Mouse (Mus musculus) hindbrain, embryonic 14.5 days (tissue): Measurements from ENCODE around the gene Mios. TPM values are rescaled to one million over a fixed set of nuclear protein-coding genes. Genes with fewer than 3 reads are reported as not detected.
A peak's percentile ranks its signal among the peaks of the same experiment; 100 is the strongest.

ENCODE experiments used
- ATAC-seq: fragments of 200-750 bp; cut with Nextera tagmentation; 2 replicates; pipeline ENCODE4 v1.8.0; 2017; ENCODE audit warnings: moderate number of reproducible peaks, mild to moderate bottlenecking, moderate TSS enrichment, moderate library complexity; ENCODE audit not compliant: low FRiP score
- DNase-seq: peaks from one replicate; pipeline ENCODE4 v3.0.0-alpha.2; 2015; ENCODE audit warnings: low spot score
- H3K27ac ChIP-seq: fragments of 300-500 bp; sonication (generic); 2 replicates; pipeline ENCODE4 v1.5.1; 2014; ENCODE audit warnings: mild to moderate bottlenecking, moderate library complexity
- H3K27me3 ChIP-seq: fragments of 300-500 bp; sonication (generic); 2 replicates; pipeline ENCODE4 v1.6.1; 2014; ENCODE audit warnings: mild to moderate bottlenecking, low read length, mixed read lengths; ENCODE audit not compliant: control insufficient read depth, insufficient read depth
- H3K36me3 ChIP-seq: fragments of 300-500 bp; sonication (generic); replicated peaks from 2 replicates; pipeline ENCODE4 v1.6.1; 2014; ENCODE audit not compliant: control insufficient read depth, insufficient read depth
- H3K4me1 ChIP-seq: fragments of 300-500 bp; sonication (generic); replicated peaks from 2 replicates; pipeline ENCODE4 v1.6.1; 2014; ENCODE audit warnings: antibody characterized with exemption, low read length, mixed read lengths; ENCODE audit not compliant: control insufficient read depth, insufficient read depth
- H3K4me2 ChIP-seq: fragments of 300-500 bp; sonication (generic); replicated peaks from 2 replicates; pipeline ENCODE4 v1.6.1; 2014; ENCODE audit warnings: mild to moderate bottlenecking, moderate library complexity
- H3K4me3 ChIP-seq: fragments of 300-500 bp; sonication (generic); replicated peaks from 2 replicates; pipeline ENCODE4 v1.5.1; 2014; ENCODE audit warnings: mild to moderate bottlenecking, low read length
- H3K9ac ChIP-seq: fragments of 300-500 bp; sonication (generic); 2 replicates; pipeline ENCODE4 v1.6.1; 2014
- H3K9me3 ChIP-seq: fragments of 300-500 bp; sonication (generic); 2 replicates; pipeline ENCODE4 v1.6.1; 2016; ENCODE audit warnings: low read length; ENCODE audit not compliant: control insufficient read depth
- WGBS: fragments of 180-500 bp; shearing (Covaris S2); extraction: QIAGEN DNeasy Blood & Tissue Kit; methylation state at CpG from one replicate; pipeline ENCODE4 v1.1.7; 2014; 5-methylcytosine and 5-hydroxymethylcytosine counted together
- polyA plus RNA-seq: library from polyadenylated mRNA; unstranded; fragments of >200 nt; fragmentation: Nextera tagmentation; extraction: Ambion mirVana; gene quantifications from 2 replicates; pipeline ENCODE4 v1.2.1, GENCODE M21; 2014

Gene Mios
- polyA plus RNA-seq: 29.3 and 29.6 TPM in 2 replicates

DNA sequence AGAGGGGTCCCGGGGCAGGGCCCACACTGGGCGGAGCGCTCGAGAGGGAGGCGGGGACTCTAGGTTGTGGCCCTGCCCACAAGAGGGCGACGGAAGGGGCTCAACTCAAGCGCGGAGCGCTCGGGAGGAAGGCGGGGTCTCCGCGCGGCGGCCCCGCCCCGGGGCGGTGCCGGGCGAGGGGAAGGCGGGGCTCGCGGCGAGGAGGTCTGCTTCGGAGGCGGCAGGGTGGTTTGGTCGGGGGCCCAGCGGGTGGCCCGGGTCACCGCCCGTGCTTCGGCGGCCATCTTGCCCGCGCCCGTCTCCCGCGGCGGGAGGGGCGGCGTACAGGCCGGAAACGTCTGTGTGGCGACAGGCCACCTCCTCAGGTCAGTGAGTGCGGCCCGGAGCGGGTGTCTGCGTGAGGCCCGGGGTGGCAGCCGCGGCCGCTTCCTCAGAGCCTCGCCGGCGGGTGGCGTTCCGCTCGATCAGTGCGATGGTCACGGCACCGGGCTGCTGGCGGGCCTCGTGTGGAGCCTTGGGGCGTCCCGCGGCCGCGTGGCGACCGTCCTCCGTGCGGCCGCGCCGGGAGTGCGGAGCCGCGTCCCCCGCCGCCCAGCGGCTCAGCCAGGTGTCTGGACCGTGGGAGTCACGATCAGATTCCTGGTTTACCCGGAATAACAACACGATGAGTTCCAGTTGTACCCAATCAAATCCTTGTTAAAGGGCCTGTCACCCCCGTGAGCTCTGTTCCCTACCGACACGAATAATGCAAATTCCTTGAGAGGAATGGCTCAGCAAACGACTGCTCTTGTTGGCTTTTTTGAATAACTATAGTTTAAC, at the start of gene Mios:
Mios (plus strand) TSS at position 176 of the 819 bp plus-strand sequence.
- DNase-seq (peak; percentile 91), ATAC-seq (peak; percentile 97)
- Histone ChIP-seq H3K4me3 (peak within 1 kb of the TSS; percentile 85), H3K9ac (peak within 1 kb of the TSS; percentile 92), H3K36me3 (no peaks in the 10 kb centered on the region), H3K4me1 (peaks cover 10% of the 10 kb centered on the region), H3K27ac (peak within 1 kb of the TSS; percentile 92), H3K27me3 (no peaks in the 10 kb centered on the region), H3K4me2 (peak within 1 kb of the TSS; percentile 63), H3K9me3 (no peaks in the 10 kb centered on the region)
- 1% methylated on average over 70 of the region's 90 CpGs for WGBS

DNA sequence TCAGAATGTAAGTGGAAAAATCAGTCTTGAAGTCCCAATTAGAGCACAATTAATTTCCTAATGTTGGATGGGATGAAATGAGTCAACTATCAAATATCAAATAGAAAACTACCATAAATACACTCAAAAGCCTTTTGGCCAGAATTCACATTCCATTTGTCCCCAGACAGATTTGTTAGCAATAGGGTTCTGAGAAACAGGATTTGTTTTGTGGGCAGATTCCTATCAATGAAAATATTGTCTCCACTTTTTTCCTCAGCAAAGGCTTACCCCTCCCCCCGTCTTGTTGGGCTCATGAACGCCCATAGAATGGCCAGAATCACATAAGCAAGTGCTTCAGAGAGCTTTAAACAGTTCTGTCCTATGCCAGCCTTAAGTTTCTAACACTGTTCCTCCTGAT, 49.0 kb upstream of the Mios start:
- H3K4me1 ChIP-seq: no peaks in the 10 kb centered on the region
- no peak overlapping the region for H3K9ac ChIP-seq
- ATAC-seq (no peak), DNase-seq (no peak)
- H3K9me3 ChIP-seq: no peaks in the 10 kb centered on the region
- no peak overlapping the region for H3K4me2 ChIP-seq
- H3K4me3 ChIP-seq: no peak overlapping the region
- WGBS: 61% methylated on average over 2 of the region's 2 CpGs
- H3K36me3 ChIP-seq: no peaks in the 10 kb centered on the region
- no peaks in the 10 kb centered on the region for H3K27me3 ChIP-seq
- no peak overlapping the region for H3K27ac ChIP-seq

DNA sequence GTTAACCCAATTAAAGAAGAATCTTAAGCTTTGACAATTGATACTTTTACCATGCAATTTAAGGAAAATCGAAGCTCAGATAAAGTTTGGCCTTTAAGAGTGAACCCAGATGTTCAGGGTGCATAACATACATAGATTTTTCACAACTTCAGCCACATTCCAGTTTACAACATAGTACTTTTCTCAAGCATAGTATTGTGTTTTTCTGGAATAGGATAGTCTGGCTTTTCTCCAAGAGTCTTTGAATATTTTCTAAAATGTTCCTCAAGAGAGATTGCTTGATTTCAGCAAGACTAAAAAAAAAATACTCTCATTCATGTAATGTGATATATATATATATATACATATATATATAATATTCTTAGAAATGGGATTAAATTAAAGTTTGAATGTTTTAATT, 44.3 kb upstream of the Mios start:
- ATAC-seq (no peak), DNase-seq (no peak)
- H3K9me3 ChIP-seq: no peaks in the 10 kb centered on the region
- no peak overlapping the region for H3K27ac ChIP-seq
- no peaks in the 10 kb centered on the region for H3K27me3 ChIP-seq
- H3K9ac ChIP-seq: no peak overlapping the region
- no peaks in the 10 kb centered on the region for H3K36me3 ChIP-seq
- H3K4me3 ChIP-seq: no peak overlapping the region
- 79% methylated on average over 1 of the region's 1 CpGs for WGBS
- H3K4me2 ChIP-seq: no peak overlapping the region
- H3K4me1 ChIP-seq: no peaks in the 10 kb centered on the region

DNA sequence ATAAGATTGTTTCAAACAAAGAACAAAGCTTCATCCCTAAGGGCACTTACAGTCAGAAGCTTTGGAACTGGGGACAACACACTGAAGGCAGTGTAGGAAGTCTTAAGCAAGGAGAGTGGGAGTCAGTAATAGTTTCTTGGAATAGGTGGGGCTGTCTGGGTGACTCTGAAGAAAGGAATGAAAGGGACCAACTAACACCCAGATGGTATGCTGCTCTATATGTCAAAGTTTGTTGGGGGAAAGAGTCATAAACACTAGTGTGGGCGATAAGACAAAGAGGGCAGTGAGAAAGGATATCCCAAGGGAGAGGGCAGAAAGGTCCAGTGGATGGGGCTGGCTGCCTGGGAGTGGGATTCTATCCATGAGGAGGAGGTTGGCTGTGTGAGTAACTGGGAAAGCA, 36.9 kb upstream of the Mios start:
- Histone ChIP-seq H3K4me1 (no peaks in the 10 kb centered on the region), H3K9me3 (no peaks in the 10 kb centered on the region), H3K27me3 (no peaks in the 10 kb centered on the region), H3K36me3 (no peaks in the 10 kb centered on the region), H3K4me2 (no peak overlapping the region), H3K27ac (no peak overlapping the region), H3K4me3 (no peak overlapping the region), H3K9ac (no peak overlapping the region)
- ATAC-seq (no peak), DNase-seq (no peak)
- 63% methylated on average over 1 of the region's 1 CpGs for WGBS

DNA sequence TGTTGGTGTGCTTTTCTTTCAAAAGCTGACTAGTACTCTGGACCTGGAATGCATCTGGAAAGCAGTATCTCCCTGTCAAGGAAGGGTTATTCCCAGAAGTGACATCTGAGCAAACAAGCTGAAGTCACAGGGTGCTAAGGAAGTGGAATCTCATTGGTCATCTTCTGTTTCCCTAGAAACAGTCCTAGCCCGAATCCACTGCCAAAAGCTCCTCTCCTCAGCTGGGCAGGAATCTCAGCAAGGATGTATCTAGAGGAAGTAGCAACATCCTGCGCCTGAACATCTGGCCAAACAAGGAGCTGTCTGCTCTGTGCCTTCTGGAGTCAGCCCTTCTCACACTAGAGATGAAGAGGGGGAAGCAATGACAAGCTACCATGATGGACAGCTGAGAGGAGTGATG, 35.0 kb upstream of the Mios start:
- WGBS: 61% methylated on average over 2 of the region's 2 CpGs
- ATAC-seq (no peak), DNase-seq (no peak)

DNA sequence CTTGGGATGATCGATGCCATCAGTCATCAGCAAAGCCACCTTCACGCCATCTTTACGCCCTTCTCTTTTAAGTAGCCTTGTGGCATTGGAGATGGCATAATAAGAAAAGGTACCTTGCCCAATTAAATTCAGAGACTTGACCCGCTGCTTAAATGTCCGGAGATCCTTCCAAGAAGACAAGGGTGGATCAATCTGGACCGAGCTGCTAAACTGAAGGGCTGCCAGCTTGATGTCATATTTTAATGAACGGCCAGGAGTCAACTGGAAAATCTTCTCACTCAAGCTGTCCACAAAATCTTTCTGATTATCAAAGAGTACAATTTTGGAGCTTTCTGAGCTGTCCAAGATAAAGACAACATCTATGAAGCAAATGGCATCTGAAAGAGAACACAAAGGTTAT, 33.7 kb upstream of the Mios start:
- DNase-seq (no peak), ATAC-seq (no peak)
- no peaks in the 10 kb centered on the region for H3K36me3 ChIP-seq
- no peak overlapping the region for H3K9ac ChIP-seq
- no peak overlapping the region for H3K4me3 ChIP-seq
- H3K4me1 ChIP-seq: peaks cover 9% of the 10 kb centered on the region; the same call in 1 of the 2 replicates
- no peaks in the 10 kb centered on the region for H3K9me3 ChIP-seq
- no peak overlapping the region for H3K4me2 ChIP-seq
- no peak overlapping the region for H3K27ac ChIP-seq
- 93% methylated on average over 7 of the region's 7 CpGs for WGBS
- H3K27me3 ChIP-seq: no peaks in the 10 kb centered on the region

More for the DNA sequence above, 35.0 kb upstream of the Mios start:
- Histone ChIP-seq H3K9me3 (no peaks in the 10 kb centered on the region), H3K9ac (no peak overlapping the region), H3K27ac (no peak overlapping the region), H3K27me3 (no peaks in the 10 kb centered on the region), H3K4me2 (no peak overlapping the region), H3K4me1 (peaks cover 9% of the 10 kb centered on the region; the same call in 1 of the 2 replicates), H3K4me3 (no peak overlapping the region), H3K36me3 (no peaks in the 10 kb centered on the region)

DNA sequence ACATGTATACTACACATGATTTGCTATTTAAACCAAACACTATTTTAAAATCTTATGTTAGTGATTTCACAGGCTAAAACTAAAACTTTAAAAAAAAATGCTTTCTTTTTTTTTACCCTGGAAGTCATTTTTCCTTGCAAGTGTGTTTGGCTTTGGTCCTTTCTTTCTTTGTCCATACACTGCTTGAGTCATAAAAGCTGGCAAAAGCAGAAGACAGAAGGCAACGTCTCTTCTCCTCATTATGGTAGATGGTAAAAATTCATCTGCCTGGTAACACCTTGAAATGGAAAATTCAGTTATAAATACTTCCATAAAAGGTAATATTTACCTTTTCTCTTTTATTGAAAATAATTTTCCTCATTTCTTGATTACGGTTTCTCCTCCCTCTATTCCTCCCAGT, 32.9 kb upstream of the Mios start:
- H3K9me3 ChIP-seq: no peaks in the 10 kb centered on the region
- WGBS: 91% methylated on average over 2 of the region's 2 CpGs
- peaks cover 9% of the 10 kb centered on the region; the same call in 1 of the 2 replicates for H3K4me1 ChIP-seq
- ATAC-seq (no peak), DNase-seq (no peak)
- no peak overlapping the region for H3K4me2 ChIP-seq
- H3K36me3 ChIP-seq: no peaks in the 10 kb centered on the region
- no peak overlapping the region for H3K27ac ChIP-seq
- H3K27me3 ChIP-seq: no peaks in the 10 kb centered on the region
- H3K4me3 ChIP-seq: no peak overlapping the region
- no peak overlapping the region for H3K9ac ChIP-seq

DNA sequence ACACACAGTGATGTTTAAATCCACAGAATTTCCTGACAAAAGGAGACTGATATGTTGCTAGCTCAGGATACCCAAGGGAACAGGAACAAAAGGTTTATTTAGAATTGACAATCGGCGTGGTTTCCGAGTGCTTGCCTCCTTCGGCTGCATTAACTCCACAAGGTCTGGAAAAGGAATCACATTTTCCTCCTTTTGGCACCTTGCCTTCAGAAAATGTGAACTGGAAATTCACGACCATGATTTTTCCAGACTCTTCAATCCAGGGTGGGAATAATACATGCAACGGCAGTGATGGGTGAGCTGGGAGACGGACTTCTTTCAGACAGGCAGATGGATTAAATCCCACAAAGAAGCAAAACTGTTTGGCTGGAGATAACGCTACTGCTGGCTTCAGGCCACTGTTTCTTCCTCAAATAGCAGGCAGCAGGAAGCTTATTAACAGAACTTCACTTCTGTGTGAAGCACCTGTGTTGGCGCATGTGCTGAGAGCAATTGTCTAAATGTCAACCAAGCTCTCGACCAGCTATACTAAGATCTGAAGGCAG, 30.6 kb upstream of the Mios start:
- peaks cover 9% of the 10 kb centered on the region; the same call in 1 of the 2 replicates for H3K4me1 ChIP-seq
- no peaks in the 10 kb centered on the region for H3K27me3 ChIP-seq
- H3K9me3 ChIP-seq: no peaks in the 10 kb centered on the region
- peak overlapping the region; percentile 39 for H3K4me2 ChIP-seq
- no peaks in the 10 kb centered on the region for H3K36me3 ChIP-seq
- ATAC-seq (peak; percentile 55; the same call in 1 of the 2 replicates), DNase-seq (peak; percentile 68)
- 13% methylated on average over 10 of the region's 10 CpGs for WGBS
- H3K27ac ChIP-seq: peak overlapping the region; percentile 73
- peak overlapping the region; percentile 7; the same call in 1 of the 2 replicates for H3K4me3 ChIP-seq
- H3K9ac ChIP-seq: peak overlapping the region; percentile 35; the same call in 1 of the 2 replicates

DNA sequence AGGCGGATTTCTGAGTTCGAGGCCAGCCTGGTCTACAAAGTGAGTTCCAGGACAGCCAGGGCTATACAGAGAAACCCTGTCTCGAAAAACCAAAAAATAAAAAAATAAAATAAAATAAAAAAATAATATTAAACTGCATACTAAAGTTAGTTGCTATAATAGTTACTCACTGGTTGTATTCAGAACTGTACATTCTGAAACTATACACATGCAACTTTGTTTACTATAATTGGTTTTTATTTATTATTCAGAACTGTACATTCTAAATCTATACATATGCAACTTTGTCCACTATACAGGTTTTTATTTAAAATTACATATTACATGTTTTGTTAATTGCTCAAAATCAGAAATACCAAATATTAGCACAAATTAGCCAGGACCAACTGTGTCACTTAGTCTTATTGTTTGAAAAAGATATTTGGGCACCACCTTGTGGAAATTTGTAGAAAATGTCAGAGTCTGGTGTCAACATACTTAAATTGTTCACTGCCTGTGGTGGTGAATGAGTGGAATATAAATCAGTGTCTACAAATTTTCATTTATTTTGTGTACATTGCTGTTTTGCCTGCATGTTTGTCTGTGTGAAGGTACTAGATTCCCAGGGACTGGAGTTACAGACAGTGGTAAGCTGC, 20.3 kb upstream of the Mios start:
- H3K9ac ChIP-seq: no peak overlapping the region
- DNase-seq: peak; percentile 80
- 94% methylated on average over 3 of the region's 3 CpGs for WGBS

More for the DNA sequence above, 20.3 kb upstream of the Mios start:
- peak; percentile 76; the same call in 1 of the 2 replicates for ATAC-seq
- H3K36me3 ChIP-seq: no peaks in the 10 kb centered on the region
- H3K4me1 ChIP-seq: no peaks in the 10 kb centered on the region
- H3K27ac ChIP-seq: no peak overlapping the region
- no peaks in the 10 kb centered on the region for H3K9me3 ChIP-seq
- no peak overlapping the region for H3K4me2 ChIP-seq
- H3K4me3 ChIP-seq: no peak overlapping the region
- H3K27me3 ChIP-seq: no peaks in the 10 kb centered on the region
